Comparison of ENCODE assay signal across 13 mouse cellular contexts in genomic region chr5:42523116-42524113, GRCm38 (mm10).
DNase-seq lines count a peak whose midpoint lies in the region; ATAC-seq and TF ChIP-seq lines count a peak whose summit lies in the region.
"Had no signal": no experiment of that assay in that cellular context is flagged by ENCODE, and none has a peak within 500 bp of the region (broad histone marks: within the 10 kb centered on the region; RNA-seq: fewer than 3 reads in every experiment).

No protein-coding gene starts in this region.

- no peaks in the 10 kb centered on the region for H3K4me1 ChIP-seq in neural tube, embryonic 11.5 days (ENCODE audit: control insufficient read depth, insufficient read depth, low read length)
- no peaks in the 10 kb centered on the region for H3K4me1 ChIP-seq in neural tube, embryonic 15.5 days
- H3K4me1 ChIP-seq in forebrain, postnatal 0 days (ENCODE audit: insufficient read depth): 0 out of 2 replicates have a peak, but pooled peaks cover 5% of the 10 kb centered on the region
- no peaks in the 10 kb centered on the region for H3K4me1 ChIP-seq in neural tube, embryonic 14.5 days (ENCODE audit: control insufficient read depth, insufficient read depth, low read length)
- H3K4me1 ChIP-seq: limb, embryonic 12.5 days had no signal

- H3K36me3 ChIP-seq in neural tube, embryonic 11.5 days (ENCODE audit: control insufficient read depth, insufficient read depth, low read length): no peaks in the 10 kb centered on the region
- H3K36me3 ChIP-seq in neural tube, embryonic 15.5 days: no peaks in the 10 kb centered on the region
- H3K36me3 ChIP-seq in forebrain, postnatal 0 days (ENCODE audit: insufficient read depth): no peaks in the 10 kb centered on the region
- no peaks in the 10 kb centered on the region for H3K36me3 ChIP-seq in neural tube, embryonic 14.5 days (ENCODE audit: control insufficient read depth, insufficient read depth, low read length)
- H3K36me3 ChIP-seq: limb, embryonic 12.5 days had no signal

- DNase-seq in neural tube, embryonic 11.5 days (ENCODE audit: low spot score): no peak
- DNase-seq in forebrain, postnatal 0 days: peak; percentile 55
- peak; percentile 35 for DNase-seq in layer of hippocampus, adult 9-11 months
- DNase-seq in cerebellum, postnatal 25 days: no peak
- DNase-seq in gastrocnemius, adult 2 months: no peak
- DNase-seq: heart, postnatal 14 days; kidney, adult 18-20 months; kidney, postnatal 4 days; lung, adult 2 months had no signal

- no peaks in the 10 kb centered on the region for H3K9me3 ChIP-seq in neural tube, embryonic 11.5 days (ENCODE audit: control insufficient read depth, low read length)
- no peaks in the 10 kb centered on the region for H3K9me3 ChIP-seq in neural tube, embryonic 15.5 days (replicated peaks)
- no peaks in the 10 kb centered on the region for H3K9me3 ChIP-seq in forebrain, postnatal 0 days (ENCODE audit: low read length)
- H3K9me3 ChIP-seq in neural tube, embryonic 14.5 days (ENCODE audit: control insufficient read depth, low read length): no peaks in the 10 kb centered on the region
- H3K9me3 ChIP-seq: limb, embryonic 12.5 days had no signal

- TF ChIP-seq CTCF in forebrain, postnatal 0 days (IDR thresholded peaks at IDR 0.05; ENCODE audit: low read depth): no peak
- TF ChIP-seq CTCF in gastrocnemius, adult 2 months (IDR thresholded peaks at IDR 0.05): no peak

- 66% methylated on average over 4 of the region's 4 CpGs for WGBS in neural tube, embryonic 11.5 days
- 30% methylated on average over 4 of the region's 4 CpGs for WGBS in neural tube, embryonic 15.5 days
- WGBS in forebrain, postnatal 0 days: 28% methylated on average over 4 of the region's 4 CpGs
- 35% methylated on average over 4 of the region's 4 CpGs for WGBS in neural tube, embryonic 14.5 days

- no peak overlapping the region for H3K27ac ChIP-seq in neural tube, embryonic 11.5 days (ENCODE audit: low read depth, low read length)
- no peak overlapping the region for H3K27ac ChIP-seq in neural tube, embryonic 15.5 days (replicated peaks)
- H3K27ac ChIP-seq in forebrain, postnatal 0 days (ENCODE audit: low read depth, low read length): no peak overlapping the region
- no peak overlapping the region for H3K27ac ChIP-seq in neural tube, embryonic 14.5 days (ENCODE audit: low read depth, low read length)
- H3K27ac ChIP-seq in gastrocnemius, adult 2 months: no peak overlapping the region
- H3K27ac ChIP-seq: limb, embryonic 12.5 days had no signal

- no peak overlapping the region for H3K4me3 ChIP-seq in neural tube, embryonic 11.5 days (ENCODE audit: low read depth, low read length)
- H3K4me3 ChIP-seq in neural tube, embryonic 15.5 days (replicated peaks): no peak overlapping the region
- no peak overlapping the region for H3K4me3 ChIP-seq in forebrain, postnatal 0 days (ENCODE audit: low read depth, low read length)
- no peak overlapping the region for H3K4me3 ChIP-seq in neural tube, embryonic 14.5 days (ENCODE audit: low read depth, low read length)
- no peak overlapping the region for H3K4me3 ChIP-seq in gastrocnemius, adult 2 months
- H3K4me3 ChIP-seq: limb, embryonic 12.5 days had no signal

- H3K4me2 ChIP-seq in neural tube, embryonic 11.5 days (ENCODE audit: low read depth): no peak overlapping the region
- H3K4me2 ChIP-seq in neural tube, embryonic 15.5 days: no peak overlapping the region
- no peak overlapping the region for H3K4me2 ChIP-seq in forebrain, postnatal 0 days (ENCODE audit: low read depth)
- H3K4me2 ChIP-seq in neural tube, embryonic 14.5 days (ENCODE audit: low read depth, low read length): no peak overlapping the region
- H3K4me2 ChIP-seq: limb, embryonic 12.5 days had no signal

- intact Hi-C loops in gastrocnemius, adult 2 months (cut with DNase I): no loop called here

- peak; percentile 81 for ATAC-seq in neural tube, embryonic 11.5 days (ENCODE audit: insufficient read depth, low FRiP score, low TSS enrichment)
- no peak for ATAC-seq in neural tube, embryonic 15.5 days (ENCODE audit: low FRiP score)
- ATAC-seq in forebrain, postnatal 0 days: peak; percentile 89
- peak; percentile 91 for ATAC-seq in neural tube, embryonic 14.5 days (ENCODE audit: low read depth)
- ATAC-seq: CD4-positive, CD25-positive, alpha-beta regulatory T cell, adult 4 months had no signal

- no peak overlapping the region for H3K9ac ChIP-seq in neural tube, embryonic 11.5 days (ENCODE audit: low read length)
- no peak overlapping the region for H3K9ac ChIP-seq in neural tube, embryonic 15.5 days (replicated peaks)
- H3K9ac ChIP-seq in forebrain, postnatal 0 days: no peak overlapping the region
- H3K9ac ChIP-seq in neural tube, embryonic 14.5 days (replicated peaks; ENCODE audit: low read depth, low read length): no peak overlapping the region
- H3K9ac ChIP-seq: limb, embryonic 12.5 days had no signal

- no peaks in the 10 kb centered on the region for H3K27me3 ChIP-seq in neural tube, embryonic 11.5 days (ENCODE audit: control insufficient read depth, insufficient read depth, low read length)
- H3K27me3 ChIP-seq in neural tube, embryonic 15.5 days (replicated peaks): no peaks in the 10 kb centered on the region
- H3K27me3 ChIP-seq in forebrain, postnatal 0 days (ENCODE audit: insufficient read depth, low read length): no peaks in the 10 kb centered on the region
- H3K27me3 ChIP-seq in neural tube, embryonic 14.5 days (ENCODE audit: control insufficient read depth, insufficient read depth, low read length): no peaks in the 10 kb centered on the region
- H3K27me3 ChIP-seq: limb, embryonic 12.5 days had no signal

Comparison
In these comparisons a context has a peak if more than half of its experiments do, and no peak if none do; other contexts are left out.
1. DNase-seq: peak in forebrain, postnatal 0 days (single experiment) and layer of hippocampus, adult 9-11 months (single experiment); none in neural tube, embryonic 11.5 days (single experiment), cerebellum, postnatal 25 days (0 of 2) and gastrocnemius, adult 2 months (single experiment).